Mouse (Mus musculus) bone marrow macrophage, adult 2 months (primary cell): Measurements from ENCODE around the gene Pomgnt1. TPM values are rescaled to one million over a fixed set of nuclear protein-coding genes. Genes with fewer than 3 reads are reported as not detected.

ENCODE experiments used
- H3K27ac ChIP-seq: 2 replicates; pipeline ENCODE4 v1.5.1; 2012; ENCODE audit warnings: low read depth, low read length; ENCODE audit not compliant: insufficient read depth
- H3K4me1 ChIP-seq: 2 replicates; pipeline ENCODE4 v1.6.1; 2012; ENCODE audit warnings: low read length; ENCODE audit not compliant: control insufficient read depth, insufficient read depth
- H3K4me3 ChIP-seq: 2 replicates; pipeline ENCODE4 v1.5.1; 2012; ENCODE audit warnings: mild to moderate bottlenecking, low read length, moderate library complexity; ENCODE audit not compliant: insufficient read depth
- CTCF ChIP-seq: IDR thresholded peaks from 2 replicates; pipeline ENCODE4 v1.5.1; 2012; ENCODE audit warnings: low read depth, mild to moderate bottlenecking, low read length, moderate library complexity
- POLR2A ChIP-seq: IDR thresholded peaks from 2 replicates; pipeline ENCODE4 v1.6.1; 2012; ENCODE audit warnings: mild to moderate bottlenecking, low read depth, low read length, borderline replicate concordance
- polyA plus RNA-seq: library from polyadenylated mRNA; stranded (reverse); fragments of >200 nt; gene quantifications from 2 replicates; pipeline ENCODE4 v1.2.4, GENCODE M21; 2012; ENCODE audit not compliant: missing spikeins, insufficient read depth, insufficient read length

Pomgnt1 gene
- polyA plus RNA-seq, 1 experiment = 24.0 TPM

- peaks cover 7% of the 10 kb centered on the region for H3K4me1 ChIP-seq
- peak overlapping the region; percentile 71 for H3K4me3 ChIP-seq
- no peak for TF ChIP-seq POLR2A
- TF ChIP-seq CTCF = no peak
- peak overlapping the region; percentile 47 for H3K27ac ChIP-seq
These were observed 27.2 kb downstream of the Pomgnt1 start for GRCm38 (mm10) chr4:116150862-116151221.

GRCm38 (mm10) chr4:116151238-116151637 is 27.6 kb downstream of the Pomgnt1 start, which contains the start of gene Lurap1:
Gene Lurap1, minus strand, starts transcription at chr4:116151338.
- H3K4me3 ChIP-seq = peak within 1 kb of the TSS; percentile 99
- TF ChIP-seq CTCF = no peak
- no peak for TF ChIP-seq POLR2A
- peak within 1 kb of the TSS; percentile 78 for H3K27ac ChIP-seq
- H3K4me1 ChIP-seq = peaks cover 6% of the 10 kb centered on the region

GRCm38 (mm10) chr4:116152702-116153101 is 29.1 kb downstream of the Pomgnt1 start:
- TF ChIP-seq POLR2A = no peak
- TF ChIP-seq CTCF = no peak
- Histone ChIP-seq H3K4me3 (no peak overlapping the region), H3K4me1 (peaks cover 6% of the 10 kb centered on the region), H3K27ac (no peak overlapping the region)

- Histone ChIP-seq H3K4me1 (peaks cover 5% of the 10 kb centered on the region), H3K4me3 (no peak overlapping the region), H3K27ac (no peak overlapping the region)
- TF ChIP-seq POLR2A (no peak), CTCF (no peak)
These were observed 34.2 kb downstream of the Pomgnt1 start for GRCm38 (mm10) chr4:116157882-116158281.

GRCm38 (mm10) chr4:116159912-116160311 is 36.3 kb downstream of the Pomgnt1 start:
- TF ChIP-seq POLR2A = no peak
- no peak for TF ChIP-seq CTCF
- H3K27ac ChIP-seq = no peak overlapping the region
- peaks cover 7% of the 10 kb centered on the region for H3K4me1 ChIP-seq
- H3K4me3 ChIP-seq = no peak overlapping the region

GRCm38 (mm10) chr4:116160769-116161168 is 37.1 kb downstream of the Pomgnt1 start:
- H3K4me1 ChIP-seq = peaks cover 7% of the 10 kb centered on the region
- TF ChIP-seq POLR2A (no peak), CTCF (no peak)
- no peak overlapping the region for H3K27ac ChIP-seq
- H3K4me3 ChIP-seq = no peak overlapping the region

GRCm38 (mm10) chr4:116162142-116162541 is 38.5 kb downstream of the Pomgnt1 start:
- Histone ChIP-seq H3K4me1 (peaks cover 7% of the 10 kb centered on the region), H3K27ac (no peak overlapping the region), H3K4me3 (no peak overlapping the region)
- TF ChIP-seq POLR2A (no peak), CTCF (no peak)

GRCm38 (mm10) chr4:116164759-116165554 is 41.3 kb downstream of the Pomgnt1 start:
- Histone ChIP-seq H3K4me3 (no peak overlapping the region), H3K27ac (no peak overlapping the region), H3K4me1 (peaks cover 10% of the 10 kb centered on the region)
- no peak for TF ChIP-seq POLR2A
- TF ChIP-seq CTCF = no peak

- no peak overlapping the region for H3K27ac ChIP-seq
- no peak overlapping the region for H3K4me3 ChIP-seq
- H3K4me1 ChIP-seq = peaks cover 10% of the 10 kb centered on the region
- TF ChIP-seq POLR2A = no peak
- TF ChIP-seq CTCF = no peak
These were observed 42.2 kb downstream of the Pomgnt1 start for GRCm38 (mm10) chr4:116165708-116166407.

- Histone ChIP-seq H3K4me1 (peaks cover 10% of the 10 kb centered on the region), H3K4me3 (no peak within 1 kb of the TSS), H3K27ac (no peak within 1 kb of the TSS)
- TF ChIP-seq CTCF = no peak
- no peak for TF ChIP-seq POLR2A
These were observed 43.8 kb downstream of the Pomgnt1 start, which contains the start of gene Tspan1 for GRCm38 (mm10) chr4:116167404-116167803. Gene Tspan1, minus strand, starts transcription at chr4:116167601.
